Mouse (Mus musculus) liver, adult 2 months (tissue): Measurements from ENCODE around the gene Hist1h4a. TPM values are rescaled to one million over a fixed set of nuclear protein-coding genes. Genes with fewer than 3 reads are reported as not detected.

Source experiments
- DNase-seq: peaks from one replicate; pipeline ENCODE4 v3.0.0-alpha.2; 2011; ENCODE audit warnings: low read depth, low spot score; ENCODE audit errors: extremely low read depth
- H3K27ac ChIP-seq: fragments of 200-500 bp; replicated peaks from 2 replicates; pipeline ENCODE4 v1.5.1; 2012; ENCODE audit warnings: low read depth, mild to moderate bottlenecking, control low read depth, inconsistent platforms, low read length; ENCODE audit not compliant: insufficient read depth
- H3K27me3 ChIP-seq: fragments of 200-500 bp; 2 replicates; pipeline ENCODE4 v1.6.1; 2012; ENCODE audit warnings: mild to moderate bottlenecking, moderate library complexity, low read length, inconsistent platforms; ENCODE audit not compliant: control insufficient read depth, insufficient read depth
- H3K36me3 ChIP-seq: fragments of 200-500 bp; 2 replicates; pipeline ENCODE4 v1.6.1; 2012; ENCODE audit warnings: low read length, inconsistent platforms; ENCODE audit not compliant: control insufficient read depth, insufficient read depth
- H3K4me1 ChIP-seq: fragments of 200-500 bp; 2 replicates; pipeline ENCODE4 v1.6.1; 2011; ENCODE audit warnings: low read length; ENCODE audit not compliant: control insufficient read depth, insufficient read depth
- H3K4me3 ChIP-seq: fragments of 200-500 bp; 2 replicates; pipeline ENCODE4 v1.5.1; 2011; ENCODE audit warnings: low read depth, mild to moderate bottlenecking, control low read depth, low read length, moderate library complexity; ENCODE audit not compliant: insufficient read depth
- H3K79me2 ChIP-seq: fragments of 200-500 bp; 2 replicates; pipeline ENCODE4 v1.6.1; 2012; ENCODE audit warnings: inconsistent platforms, mild to moderate bottlenecking, low read length, moderate library complexity; ENCODE audit not compliant: control insufficient read depth, insufficient read depth
- H3K9ac ChIP-seq: fragments of 200-500 bp; 2 replicates; pipeline ENCODE4 v1.6.1; 2012; ENCODE audit warnings: low read depth, mild to moderate bottlenecking, control low read depth, inconsistent platforms, low read length
- CTCF ChIP-seq: fragments of 200-500 bp; IDR thresholded peaks from 2 replicates; pipeline ENCODE4 v1.5.1; 2011; ENCODE audit warnings: low read depth, low read length, control low read depth
- POLR2A ChIP-seq: fragments of 200-500 bp; IDR thresholded peaks from 2 replicates; pipeline ENCODE4 v1.6.1; 2011; ENCODE audit warnings: low read length, control low read depth; ENCODE audit not compliant: insufficient read depth; ENCODE audit errors: extremely low read depth
- WGBS: fragments of 180-500 bp; shearing (Covaris S2); methylation state at CpG from one replicate; pipeline ENCODE4 v1.1.7; 2018; 5-methylcytosine and 5-hydroxymethylcytosine counted together
- polyA plus RNA-seq: library from polyadenylated mRNA; depleted of rRNA; stranded (reverse); fragments of >200 nt; gene quantifications from 2 replicates; pipeline ENCODE4 v1.2.3, GENCODE M21; 2012
- total RNA-seq: library from RNA; depleted of rRNA; stranded (reverse); fragments of >200 nt; gene quantifications from 2 replicates; pipeline ENCODE4 v1.2.3, GENCODE M21; 2014

The Hist1h4a gene
- total and polyA plus RNA-seq, 2 experiments: 21.0 TPM; not detected in 1

GRCm38 (mm10) chr13:23745381-23746161 lies 15.5 kb downstream of the Hist1h4a start, which contains the start of gene Hist1h3c:
TSS of gene Hist1h3c (minus strand) at chr13:23745602.
- H3K4me1 ChIP-seq: peaks cover 14% of the 10 kb centered on the region; the same call in 1 of the 2 replicates

GRCm38 (mm10) chr13:23744421-23745380 lies 16.3 kb downstream of the Hist1h4a start:
- peaks cover 14% of the 10 kb centered on the region; the same call in 1 of the 2 replicates for H3K4me1 ChIP-seq

More at GRCm38 (mm10) chr13:23745381-23746161, 15.5 kb downstream of the Hist1h4a start, which contains the start of gene Hist1h3c:
- H3K9ac ChIP-seq: peak within 1 kb of the TSS; percentile 73
- H3K79me2 ChIP-seq: no peaks in the 10 kb centered on the region
- peak within 1 kb of the TSS; percentile 66 for H3K4me3 ChIP-seq
- peak within 1 kb of the TSS; percentile 99 for H3K27ac ChIP-seq
- TF ChIP-seq CTCF (no peak), POLR2A (no peak)
- H3K36me3 ChIP-seq: no peaks in the 10 kb centered on the region
- under 1% methylated on average over 28 of the region's 28 CpGs for WGBS
- DNase-seq: peak; percentile 85
- no peaks in the 10 kb centered on the region for H3K27me3 ChIP-seq

DNA sequence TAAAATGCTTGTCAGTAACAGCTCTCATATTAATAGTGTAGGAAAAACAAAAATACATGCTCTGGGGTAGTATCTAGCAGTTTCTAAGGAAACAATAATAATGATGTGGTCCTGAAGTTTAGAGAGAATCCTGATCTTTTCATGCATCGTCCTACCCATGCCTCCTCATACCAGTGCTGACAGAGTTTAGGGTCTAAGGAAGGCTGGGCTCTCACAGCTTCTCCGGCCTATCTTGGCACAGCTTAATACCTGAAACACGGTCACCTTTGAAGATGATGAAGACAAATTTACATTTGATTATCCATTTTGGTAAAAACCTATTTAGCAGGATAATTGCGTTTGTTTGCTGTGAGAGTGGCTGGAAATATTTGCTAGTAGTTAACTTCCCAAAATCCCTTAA lies 17.1 kb downstream of the Hist1h4a start:
- no peak overlapping the region for H3K9ac ChIP-seq

More at GRCm38 (mm10) chr13:23744421-23745380, 16.3 kb downstream of the Hist1h4a start:
- no peak overlapping the region for H3K27ac ChIP-seq
- 15% methylated on average over 16 of the region's 36 CpGs for WGBS
- H3K79me2 ChIP-seq: no peaks in the 10 kb centered on the region
- no peaks in the 10 kb centered on the region for H3K36me3 ChIP-seq
- no peak for TF ChIP-seq CTCF
- no peak for TF ChIP-seq POLR2A
- no peak overlapping the region for H3K9ac ChIP-seq
- DNase-seq: no peak
- peak overlapping the region; percentile 16; the same call in 1 of the 2 replicates for H3K4me3 ChIP-seq
- no peaks in the 10 kb centered on the region for H3K27me3 ChIP-seq

GRCm38 (mm10) chr13:23743215-23743614 lies 17.8 kb downstream of the Hist1h4a start:
- WGBS: 89% methylated on average over 5 of the region's 5 CpGs
- no peak overlapping the region for H3K27ac ChIP-seq
- H3K9ac ChIP-seq: no peak overlapping the region

More for the DNA sequence above, 17.1 kb downstream of the Hist1h4a start:
- H3K4me1 ChIP-seq: peaks cover 14% of the 10 kb centered on the region; the same call in 1 of the 2 replicates
- H3K79me2 ChIP-seq: no peaks in the 10 kb centered on the region
- no peak overlapping the region for H3K27ac ChIP-seq
- 63% methylated on average over 4 of the region's 4 CpGs for whole genome bisulfite sequencing
- H3K27me3 ChIP-seq: no peaks in the 10 kb centered on the region
- TF ChIP-seq CTCF: no peak
- no peak for TF ChIP-seq POLR2A
- H3K4me3 ChIP-seq: no peak overlapping the region
- DNase-seq: no peak
- H3K36me3 ChIP-seq: no peaks in the 10 kb centered on the region

DNA sequence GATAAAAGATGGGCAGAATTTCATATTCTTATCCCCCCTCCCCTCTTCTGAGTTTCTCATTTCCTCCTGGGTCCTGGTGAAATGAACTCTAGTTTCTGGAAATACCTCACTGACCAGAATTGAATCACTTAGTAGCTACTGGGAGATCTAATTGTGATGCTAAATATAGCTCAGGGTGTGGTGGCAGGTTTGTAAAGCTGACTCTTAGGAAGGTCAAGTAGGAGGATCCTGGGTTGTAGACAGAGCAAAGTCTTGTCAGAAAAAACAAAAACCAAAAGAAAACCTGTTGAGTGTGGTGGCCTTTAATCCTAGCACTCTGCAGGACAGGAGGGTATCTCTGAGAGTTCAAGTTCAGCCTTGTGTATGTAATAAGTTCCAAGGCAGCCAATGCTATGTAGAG lies 19.0 kb downstream of the Hist1h4a start:
- H3K27ac ChIP-seq: no peak overlapping the region
- TF ChIP-seq CTCF (no peak), POLR2A (no peak)
- no peak overlapping the region for H3K4me3 ChIP-seq
- H3K4me1 ChIP-seq: peaks cover 10% of the 10 kb centered on the region; the same call in 1 of the 2 replicates
- DNase-seq: no peak
- H3K79me2 ChIP-seq: no peaks in the 10 kb centered on the region
- H3K27me3 ChIP-seq: no peaks in the 10 kb centered on the region
- H3K9ac ChIP-seq: no peak overlapping the region
- H3K36me3 ChIP-seq: no peaks in the 10 kb centered on the region

More at GRCm38 (mm10) chr13:23743215-23743614, 17.8 kb downstream of the Hist1h4a start:
- TF ChIP-seq POLR2A: no peak
- TF ChIP-seq CTCF: no peak
- H3K4me3 ChIP-seq: no peak overlapping the region
- DNase-seq: no peak
- H3K36me3 ChIP-seq: no peaks in the 10 kb centered on the region
- peaks cover 14% of the 10 kb centered on the region; the same call in 1 of the 2 replicates for H3K4me1 ChIP-seq
- H3K79me2 ChIP-seq: no peaks in the 10 kb centered on the region
- no peaks in the 10 kb centered on the region for H3K27me3 ChIP-seq
